Mouse (Mus musculus) hindbrain, embryonic 14.5 days (tissue): ENCODE results near the gene BC051142. TPM values are rescaled to one million over a fixed set of nuclear protein-coding genes. Genes with fewer than 3 reads are reported as not detected.

Experiments used
- ATAC-seq: fragments of 200-750 bp; cut with Nextera tagmentation; 2 replicates; pipeline ENCODE4 v1.8.0; 2017; ENCODE audit warnings: moderate number of reproducible peaks, mild to moderate bottlenecking, moderate TSS enrichment, moderate library complexity; ENCODE audit not compliant: low FRiP score
- DNase-seq: peaks from one replicate; pipeline ENCODE4 v3.0.0-alpha.2; 2015; ENCODE audit warnings: low spot score
- H3K27ac ChIP-seq: fragments of 300-500 bp; sonication (generic); 2 replicates; pipeline ENCODE4 v1.5.1; 2014; ENCODE audit warnings: mild to moderate bottlenecking, moderate library complexity
- H3K27me3 ChIP-seq: fragments of 300-500 bp; sonication (generic); 2 replicates; pipeline ENCODE4 v1.6.1; 2014; ENCODE audit warnings: mild to moderate bottlenecking, low read length, mixed read lengths; ENCODE audit not compliant: control insufficient read depth, insufficient read depth
- H3K36me3 ChIP-seq: fragments of 300-500 bp; sonication (generic); replicated peaks from 2 replicates; pipeline ENCODE4 v1.6.1; 2014; ENCODE audit not compliant: control insufficient read depth, insufficient read depth
- H3K4me1 ChIP-seq: fragments of 300-500 bp; sonication (generic); replicated peaks from 2 replicates; pipeline ENCODE4 v1.6.1; 2014; ENCODE audit warnings: antibody characterized with exemption, low read length, mixed read lengths; ENCODE audit not compliant: control insufficient read depth, insufficient read depth
- H3K4me2 ChIP-seq: fragments of 300-500 bp; sonication (generic); replicated peaks from 2 replicates; pipeline ENCODE4 v1.6.1; 2014; ENCODE audit warnings: mild to moderate bottlenecking, moderate library complexity
- H3K4me3 ChIP-seq: fragments of 300-500 bp; sonication (generic); replicated peaks from 2 replicates; pipeline ENCODE4 v1.5.1; 2014; ENCODE audit warnings: mild to moderate bottlenecking, low read length
- H3K9ac ChIP-seq: fragments of 300-500 bp; sonication (generic); 2 replicates; pipeline ENCODE4 v1.6.1; 2014
- H3K9me3 ChIP-seq: fragments of 300-500 bp; sonication (generic); 2 replicates; pipeline ENCODE4 v1.6.1; 2016; ENCODE audit warnings: low read length; ENCODE audit not compliant: control insufficient read depth
- WGBS: fragments of 180-500 bp; shearing (Covaris S2); extraction: QIAGEN DNeasy Blood & Tissue Kit; methylation state at CpG from one replicate; pipeline ENCODE4 v1.1.7; 2014; 5-methylcytosine and 5-hydroxymethylcytosine counted together
- polyA plus RNA-seq: library from polyadenylated mRNA; unstranded; fragments of >200 nt; fragmentation: Nextera tagmentation; extraction: Ambion mirVana; gene quantifications from 2 replicates; pipeline ENCODE4 v1.2.1, GENCODE M21; 2014

Gene BC051142
- polyA plus RNA-seq, 1 experiment from 2014 or later = 5.6 TPM

GRCm38 (mm10) chr17:34392321-34392720 lies 6.3 kb upstream of the BC051142 start:
- ATAC-seq (peak; percentile 51; the same call in 1 of the 2 replicates), DNase-seq (peak; percentile 50)
- H3K27ac ChIP-seq = no peak overlapping the region
- 4% methylated on average over 24 of the region's 24 CpGs for WGBS
- no peaks in the 10 kb centered on the region for H3K36me3 ChIP-seq
- H3K4me3 ChIP-seq = peak overlapping the region; percentile 32
- no peaks in the 10 kb centered on the region for H3K4me1 ChIP-seq
- no peaks in the 10 kb centered on the region for H3K27me3 ChIP-seq
- H3K4me2 ChIP-seq = peak overlapping the region; percentile 64
- H3K9ac ChIP-seq = peak overlapping the region; percentile 39
- H3K9me3 ChIP-seq = no peaks in the 10 kb centered on the region

DNA sequence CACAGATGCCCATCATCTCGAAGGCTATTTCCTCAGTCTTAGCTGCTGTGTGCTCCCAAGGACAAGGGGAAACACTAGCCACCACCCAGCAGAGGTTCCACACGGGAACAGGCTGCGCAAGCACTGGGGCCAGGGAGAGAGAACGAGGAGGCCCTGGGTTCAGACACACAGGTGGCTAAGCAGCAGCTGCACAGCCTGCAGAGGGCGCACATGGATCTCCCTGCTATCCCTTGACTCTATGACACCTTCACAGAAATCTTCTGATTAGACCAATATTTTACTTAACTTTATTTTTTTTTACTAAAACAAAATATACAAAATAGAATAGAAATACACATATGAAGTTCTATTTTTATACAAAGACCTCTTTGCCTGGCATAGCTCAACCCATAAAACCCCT lies 1.3 kb upstream of the BC051142 start:
- Histone ChIP-seq H3K9ac (no peak overlapping the region), H3K4me3 (no peak overlapping the region), H3K27ac (no peak overlapping the region), H3K9me3 (no peaks in the 10 kb centered on the region), H3K4me2 (no peak overlapping the region), H3K36me3 (no peaks in the 10 kb centered on the region), H3K27me3 (no peaks in the 10 kb centered on the region), H3K4me1 (peaks cover 4% of the 10 kb centered on the region; the same call in 1 of the 2 replicates)
- 68% methylated on average over 5 of the region's 5 CpGs for WGBS
- DNase-seq (no peak), ATAC-seq (no peak)

DNA sequence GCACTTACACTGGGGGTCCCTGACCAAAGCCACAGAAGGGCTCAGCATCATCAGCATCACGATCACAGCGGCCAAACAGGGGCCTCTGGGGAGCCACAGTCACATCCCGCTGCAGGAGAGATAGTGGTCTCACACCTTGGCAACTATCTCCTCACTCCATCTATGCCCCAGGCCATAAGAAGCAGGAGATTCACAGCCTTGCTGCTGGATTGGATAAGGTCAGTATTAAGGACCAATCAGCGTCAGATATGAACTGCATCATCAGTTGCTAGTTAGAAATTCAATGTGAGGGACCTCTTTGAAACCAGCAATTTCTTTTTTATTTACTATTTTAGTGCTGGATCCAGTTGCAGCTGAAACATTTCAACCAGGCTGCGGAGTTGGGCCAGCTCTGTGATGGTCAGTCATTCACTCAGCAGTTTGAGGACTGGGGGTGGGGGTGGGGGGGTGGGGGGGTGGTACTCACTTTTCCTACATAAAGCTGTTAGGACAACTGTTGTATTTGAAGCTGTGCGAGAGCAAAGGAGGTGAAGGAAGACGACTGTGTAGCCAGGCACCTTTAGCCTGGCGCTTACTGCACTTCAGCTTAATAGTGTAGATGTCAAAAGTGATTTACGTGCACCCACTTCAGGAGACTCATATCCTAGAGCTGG lies 436 bp upstream of the BC051142 start:
- Histone ChIP-seq H3K9me3 (no peaks in the 10 kb centered on the region), H3K4me1 (peaks cover 4% of the 10 kb centered on the region; the same call in 1 of the 2 replicates), H3K4me3 (peak overlapping the region; percentile 62), H3K27ac (peak overlapping the region; percentile 100), H3K9ac (no peak overlapping the region), H3K27me3 (no peaks in the 10 kb centered on the region), H3K36me3 (no peaks in the 10 kb centered on the region), H3K4me2 (peak overlapping the region; percentile 55)
- DNase-seq (peak; percentile 88), ATAC-seq (peak; percentile 79)
- 14% methylated on average over 9 of the region's 9 CpGs for WGBS

DNA sequence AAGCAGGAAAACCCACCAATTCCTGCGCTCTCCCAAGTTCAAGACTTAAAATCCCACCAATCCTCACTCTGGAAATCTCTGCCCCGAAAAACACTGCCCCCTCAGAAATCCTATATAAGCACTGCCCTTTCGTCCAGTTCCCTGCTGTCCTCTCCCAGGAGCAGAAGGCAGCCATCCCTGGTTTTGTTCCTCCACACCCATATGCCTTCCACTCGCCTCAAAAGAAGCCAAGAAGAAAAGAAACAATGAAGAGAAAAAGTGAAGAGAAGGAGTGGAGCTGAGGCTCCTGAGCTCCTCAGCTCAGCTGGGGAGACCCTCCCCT lies 735 bp downstream of the BC051142 start:
- Histone ChIP-seq H3K36me3 (no peaks in the 10 kb centered on the region), H3K4me2 (peak overlapping the region; percentile 55), H3K9me3 (no peaks in the 10 kb centered on the region), H3K4me3 (peak overlapping the region; percentile 62), H3K27ac (peak overlapping the region; percentile 100), H3K4me1 (peaks cover 4% of the 10 kb centered on the region; the same call in 1 of the 2 replicates), H3K27me3 (no peaks in the 10 kb centered on the region), H3K9ac (peak overlapping the region; percentile 2; the same call in 1 of the 2 replicates)
- ATAC-seq = no peak
- 44% methylated on average over 4 of the region's 4 CpGs for WGBS
- no peak for DNase-seq

DNA sequence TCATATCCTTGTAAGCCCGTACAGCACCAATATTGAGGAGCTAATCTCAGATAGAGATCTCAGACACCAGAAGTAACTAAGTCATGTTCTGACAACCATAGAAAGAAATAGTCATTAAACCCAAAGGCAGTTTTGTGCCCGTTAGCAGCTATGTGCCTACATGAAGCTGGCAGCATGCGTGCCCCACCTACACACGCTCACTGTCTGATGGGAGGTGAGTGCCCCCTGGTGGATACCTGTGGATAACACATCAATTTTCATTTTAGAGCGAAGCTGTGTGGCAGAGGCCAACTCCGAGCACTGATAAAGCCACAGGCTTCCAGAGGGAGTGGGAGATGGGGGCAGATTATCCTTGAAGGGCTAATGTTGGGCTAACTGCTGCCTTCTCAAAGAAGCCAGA lies 12.5 kb downstream of the BC051142 start:
- H3K9ac ChIP-seq = no peak overlapping the region
- H3K27ac ChIP-seq = no peak overlapping the region
- peak; percentile 82 for DNase-seq
- H3K27me3 ChIP-seq = no peaks in the 10 kb centered on the region
- no peak overlapping the region for H3K4me2 ChIP-seq
- ATAC-seq = no peak
- H3K9me3 ChIP-seq = no peaks in the 10 kb centered on the region
- H3K4me1 ChIP-seq = no peaks in the 10 kb centered on the region
- WGBS = 22% methylated on average over 6 of the region's 6 CpGs
- no peak overlapping the region for H3K4me3 ChIP-seq
- no peaks in the 10 kb centered on the region for H3K36me3 ChIP-seq

- no peak for DNase-seq
- H3K4me2 ChIP-seq = no peak overlapping the region
- no peak for ATAC-seq
- H3K4me1 ChIP-seq = no peaks in the 10 kb centered on the region
- H3K27me3 ChIP-seq = no peaks in the 10 kb centered on the region
- no peak overlapping the region for H3K4me3 ChIP-seq
- no peak overlapping the region for H3K27ac ChIP-seq
- H3K9ac ChIP-seq = no peak overlapping the region
- no peaks in the 10 kb centered on the region for H3K36me3 ChIP-seq
- WGBS = 76% methylated on average over 7 of the region's 7 CpGs
- no peaks in the 10 kb centered on the region for H3K9me3 ChIP-seq
Observed at GRCm38 (mm10) chr17:34420014-34420413, 21.4 kb downstream of the BC051142 start.

DNA sequence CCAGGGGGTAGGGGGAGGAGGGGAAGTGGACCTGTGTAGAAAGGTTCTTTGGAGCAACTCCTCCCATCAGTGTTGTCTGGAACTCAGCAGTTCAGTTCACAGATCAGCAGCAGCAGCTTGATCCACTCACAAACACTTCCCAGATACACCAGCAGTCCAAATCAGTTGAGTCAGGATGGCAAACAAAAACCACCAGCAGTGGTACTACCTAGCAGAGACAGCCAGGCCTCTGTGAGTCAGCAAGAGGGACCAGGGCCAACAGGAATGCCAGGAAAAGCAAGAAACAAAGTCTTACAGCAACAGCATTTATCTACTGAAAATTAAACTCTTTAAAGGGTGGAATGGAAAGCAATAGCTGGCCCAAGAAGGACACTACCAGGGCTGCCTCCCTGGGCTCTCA lies 29.0 kb downstream of the BC051142 start:
- ATAC-seq (no peak), DNase-seq (no peak)
- Histone ChIP-seq H3K9ac (no peak overlapping the region), H3K4me3 (no peak overlapping the region), H3K27ac (no peak overlapping the region), H3K36me3 (no peaks in the 10 kb centered on the region), H3K4me2 (no peak overlapping the region), H3K4me1 (no peaks in the 10 kb centered on the region), H3K27me3 (no peaks in the 10 kb centered on the region), H3K9me3 (no peaks in the 10 kb centered on the region)

GRCm38 (mm10) chr17:34437120-34437519 lies 38.5 kb downstream of the BC051142 start:
- no peak overlapping the region for H3K4me3 ChIP-seq
- no peak for DNase-seq
- no peak for ATAC-seq
- H3K4me1 ChIP-seq = no peaks in the 10 kb centered on the region
- no peaks in the 10 kb centered on the region for H3K9me3 ChIP-seq
- H3K27me3 ChIP-seq = no peaks in the 10 kb centered on the region
- WGBS = 72% methylated on average over 4 of the region's 4 CpGs
- H3K4me2 ChIP-seq = no peak overlapping the region
- H3K36me3 ChIP-seq = no peaks in the 10 kb centered on the region
- H3K27ac ChIP-seq = no peak overlapping the region
- no peak overlapping the region for H3K9ac ChIP-seq

DNA sequence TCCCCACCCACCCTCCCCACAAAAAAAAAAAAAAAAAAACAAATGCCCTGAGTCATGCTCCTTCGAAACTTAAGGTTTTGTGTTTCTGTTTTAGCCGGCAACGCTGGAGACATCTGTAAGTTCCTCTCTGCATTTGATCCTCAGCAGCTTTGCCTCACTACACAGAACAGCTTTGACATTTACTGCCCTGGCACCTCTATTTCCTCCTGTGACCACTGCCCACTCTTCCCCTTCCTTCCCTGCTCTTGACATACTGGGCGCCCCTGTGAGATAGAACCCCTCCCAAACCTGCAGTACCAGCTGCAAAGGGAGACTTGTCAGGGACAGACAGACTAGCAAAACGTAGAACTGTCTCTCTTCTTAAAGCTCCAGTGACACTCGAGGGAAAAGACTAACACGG lies 39.0 kb downstream of the BC051142 start:
- 72% methylated on average over 7 of the region's 7 CpGs for WGBS

GRCm38 (mm10) chr17:34438588-34438987 lies 40.0 kb downstream of the BC051142 start:
- no peaks in the 10 kb centered on the region for H3K9me3 ChIP-seq
- DNase-seq (no peak), ATAC-seq (no peak)
- WGBS = 69% methylated on average over 1 of the region's 1 CpGs
- no peaks in the 10 kb centered on the region for H3K4me1 ChIP-seq
- no peak overlapping the region for H3K9ac ChIP-seq
- no peaks in the 10 kb centered on the region for H3K27me3 ChIP-seq
- no peaks in the 10 kb centered on the region for H3K36me3 ChIP-seq
- H3K27ac ChIP-seq = no peak overlapping the region
- no peak overlapping the region for H3K4me3 ChIP-seq
- no peak overlapping the region for H3K4me2 ChIP-seq

More for the DNA sequence above, 39.0 kb downstream of the BC051142 start:
- DNase-seq = no peak
- H3K9ac ChIP-seq = no peak overlapping the region
- H3K4me3 ChIP-seq = no peak overlapping the region
- no peak overlapping the region for H3K27ac ChIP-seq
- H3K27me3 ChIP-seq = no peaks in the 10 kb centered on the region
- no peaks in the 10 kb centered on the region for H3K9me3 ChIP-seq
- no peaks in the 10 kb centered on the region for H3K36me3 ChIP-seq
- no peaks in the 10 kb centered on the region for H3K4me1 ChIP-seq
- ATAC-seq = no peak
- no peak overlapping the region for H3K4me2 ChIP-seq
